Mouse (Mus musculus): Measurements from ENCODE around the gene Gh. TPM values are rescaled to one million over a fixed set of nuclear protein-coding genes. Genes with fewer than 3 reads are reported as not detected.

Gene Gh
- polyA plus RNA-seq, 1 experiment from 2014 or later = not detected

GRCm38 (mm10) chr11:106306758-106307157, 5.1 kb upstream of the Gh start:
- Histone ChIP-seq H3K9ac (replicated peaks) (no peak overlapping the region), H3K27ac (no peak overlapping the region), H3K9me3 (no peaks in the 10 kb centered on the region), H3K4me2 (replicated peaks) (no peak overlapping the region), H3K27me3 (no peaks in the 10 kb centered on the region), H3K4me3 (replicated peaks) (no peak overlapping the region), H3K36me3 (no peaks in the 10 kb centered on the region), H3K4me1 (replicated peaks) (no peaks in the 10 kb centered on the region)
- WGBS = 85% methylated on average over 9 of the region's 9 CpGs
- no peak for ATAC-seq

- Histone ChIP-seq H3K9ac (replicated peaks) (no peak overlapping the region), H3K4me1 (replicated peaks) (no peaks in the 10 kb centered on the region), H3K4me3 (replicated peaks) (no peak overlapping the region), H3K4me2 (replicated peaks) (no peak overlapping the region), H3K9me3 (no peaks in the 10 kb centered on the region), H3K27me3 (no peaks in the 10 kb centered on the region), H3K27ac (no peak overlapping the region), H3K36me3 (no peaks in the 10 kb centered on the region)
- ATAC-seq = no peak
- WGBS = 91% methylated on average over 3 of the region's 3 CpGs
These were observed 4.4 kb upstream of the Gh start for GRCm38 (mm10) chr11:106306065-106306385.

DNA sequence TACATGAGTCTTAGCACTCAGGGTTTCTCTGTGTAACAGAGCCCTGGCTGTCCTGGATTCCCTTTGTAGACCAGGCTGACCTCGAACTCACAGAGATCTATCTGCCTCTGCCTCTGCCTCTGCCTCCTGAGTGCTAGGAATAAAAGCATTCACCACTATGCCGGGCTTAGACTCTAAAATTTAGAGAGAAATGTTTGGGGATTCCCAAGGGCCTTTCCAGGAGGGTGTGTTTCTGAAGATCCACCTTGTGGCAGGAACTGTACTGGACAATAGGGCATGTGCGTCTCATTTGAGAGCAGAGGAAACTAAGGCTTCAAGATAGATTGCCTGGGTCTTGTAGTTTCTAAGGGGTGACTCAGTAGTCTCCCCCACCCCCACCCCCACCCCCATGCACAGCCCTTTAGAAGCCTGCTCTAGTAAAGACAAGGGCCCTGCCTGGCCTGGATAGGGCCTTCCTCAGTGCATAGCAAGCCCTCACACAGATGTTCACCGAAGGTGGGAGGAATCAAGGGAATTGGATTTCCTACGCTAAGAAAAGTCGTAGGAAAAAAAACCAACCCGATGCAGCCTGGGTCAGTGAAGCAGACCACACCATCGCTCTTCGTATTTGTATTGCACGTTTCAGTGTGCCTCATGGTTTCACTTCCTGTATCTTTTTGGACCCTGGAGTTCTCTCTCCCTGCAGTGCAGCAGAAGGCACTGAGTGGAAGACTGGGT, 3.8 kb upstream of the Gh start:
- no peaks in the 10 kb centered on the region for H3K27me3 ChIP-seq
- H3K9me3 ChIP-seq = no peaks in the 10 kb centered on the region
- H3K36me3 ChIP-seq = no peaks in the 10 kb centered on the region
- 84% methylated on average over 10 of the region's 10 CpGs for WGBS
- no peak for ATAC-seq
- H3K4me2 ChIP-seq (replicated peaks) = no peak overlapping the region
- no peak overlapping the region for H3K4me3 ChIP-seq (replicated peaks)
- no peak overlapping the region for H3K27ac ChIP-seq
- no peaks in the 10 kb centered on the region for H3K4me1 ChIP-seq (replicated peaks)
- no peak overlapping the region for H3K9ac ChIP-seq (replicated peaks)

DNA sequence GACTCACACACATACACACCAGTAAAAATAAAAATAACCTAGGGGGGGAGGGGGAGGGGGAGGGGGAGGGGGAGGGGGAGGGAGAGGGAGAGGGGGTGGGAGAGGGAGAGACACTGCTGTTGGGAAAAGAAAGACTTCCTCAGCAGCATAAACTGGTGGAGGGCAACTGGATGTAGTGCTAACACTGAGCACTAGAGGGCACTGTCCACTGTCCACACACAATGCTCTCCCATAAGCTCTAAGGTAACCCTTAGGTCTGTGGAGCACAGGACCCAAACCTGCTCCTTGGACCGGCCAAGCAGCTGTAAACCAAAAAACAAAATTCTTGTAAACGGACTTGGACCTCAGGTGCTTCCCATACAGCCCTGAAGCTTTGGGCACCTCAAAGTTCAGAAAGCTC, 969 bp upstream of the Gh start:
- H3K27ac ChIP-seq = no peak overlapping the region
- no peak for ATAC-seq
- no peaks in the 10 kb centered on the region for H3K9me3 ChIP-seq
- no peak overlapping the region for H3K4me2 ChIP-seq (replicated peaks)
- no peak overlapping the region for H3K4me3 ChIP-seq (replicated peaks)
- H3K36me3 ChIP-seq = no peaks in the 10 kb centered on the region
- WGBS = 16% methylated on average over 2 of the region's 2 CpGs
- H3K4me1 ChIP-seq (replicated peaks) = no peaks in the 10 kb centered on the region
- H3K9ac ChIP-seq (replicated peaks) = no peak overlapping the region
- H3K27me3 ChIP-seq = no peaks in the 10 kb centered on the region

DNA sequence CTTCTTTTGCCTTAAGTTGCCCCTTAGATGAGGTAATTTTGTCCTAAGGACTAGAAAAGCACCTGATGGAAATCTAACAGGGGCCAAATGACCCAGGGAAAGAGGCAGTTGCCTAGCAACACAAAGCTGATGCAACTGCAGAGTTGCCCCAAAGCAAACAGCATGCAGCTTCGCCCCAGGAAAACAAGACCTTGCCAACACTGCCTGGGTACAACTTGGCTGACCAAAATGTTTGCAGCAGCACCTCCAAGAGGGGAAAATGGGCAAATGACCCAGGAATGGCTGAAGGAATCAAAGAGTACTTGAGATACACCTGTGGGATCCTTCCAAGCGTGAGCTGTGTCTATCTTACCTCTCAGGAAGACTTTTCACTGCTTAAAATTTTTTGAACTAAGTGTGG, 9.8 kb downstream of the Gh start:
- no peaks in the 10 kb centered on the region for H3K4me1 ChIP-seq (replicated peaks)
- ATAC-seq = no peak
- H3K36me3 ChIP-seq = no peaks in the 10 kb centered on the region
- H3K4me2 ChIP-seq (replicated peaks) = no peak overlapping the region
- H3K27ac ChIP-seq = no peak overlapping the region
- H3K9ac ChIP-seq (replicated peaks) = no peak overlapping the region
- WGBS = 89% methylated on average over 2 of the region's 2 CpGs
- no peak overlapping the region for H3K4me3 ChIP-seq (replicated peaks)
- no peaks in the 10 kb centered on the region for H3K27me3 ChIP-seq
- no peaks in the 10 kb centered on the region for H3K9me3 ChIP-seq

DNA sequence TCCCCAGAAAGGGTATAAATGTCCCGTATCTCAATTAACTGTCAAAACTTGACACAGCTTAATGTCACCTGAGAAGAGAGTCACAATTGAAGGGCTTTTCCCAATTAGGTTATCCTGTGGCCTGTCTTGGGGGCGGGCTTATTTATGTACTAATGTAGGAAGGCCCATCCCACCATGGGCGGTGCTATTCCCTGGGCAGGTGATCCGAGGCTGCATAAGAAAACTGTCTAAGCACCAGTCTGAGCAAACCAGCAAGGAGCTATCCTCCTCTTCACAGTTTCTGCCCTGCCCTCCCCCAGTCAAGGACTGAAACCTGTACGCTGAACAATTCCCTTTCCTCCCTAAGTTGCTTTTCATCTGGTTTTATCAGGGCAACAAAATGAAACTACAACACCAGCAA, 11.3 kb downstream of the Gh start:
- Histone ChIP-seq H3K9me3 (no peaks in the 10 kb centered on the region), H3K4me3 (replicated peaks) (no peak overlapping the region), H3K36me3 (no peaks in the 10 kb centered on the region), H3K9ac (replicated peaks) (no peak overlapping the region), H3K4me2 (replicated peaks) (no peak overlapping the region), H3K4me1 (replicated peaks) (no peaks in the 10 kb centered on the region), H3K27me3 (no peaks in the 10 kb centered on the region), H3K27ac (no peak overlapping the region)
- no peak for ATAC-seq
- 95% methylated on average over 5 of the region's 5 CpGs for WGBS

DNA sequence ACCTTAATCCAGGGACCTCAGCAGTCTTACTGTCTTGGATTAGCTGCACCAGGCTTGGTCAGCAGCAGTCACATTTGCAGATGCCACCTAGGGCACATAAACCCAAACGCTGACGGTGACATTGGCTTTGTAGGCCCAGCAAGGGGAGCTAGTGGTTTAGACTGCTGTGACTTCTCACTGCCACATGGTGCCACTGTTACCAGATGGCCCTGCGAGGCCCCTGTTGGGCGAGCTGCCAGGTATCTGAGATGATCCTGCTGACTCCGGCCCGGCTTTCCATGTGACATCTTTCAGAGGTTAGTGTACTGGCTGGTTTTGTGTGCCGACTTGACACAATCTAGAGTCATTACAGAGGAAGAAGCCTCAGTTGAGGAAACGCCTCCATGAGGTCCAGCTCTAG, 12.3 kb downstream of the Gh start:
- Histone ChIP-seq H3K4me2 (replicated peaks) (no peak overlapping the region), H3K9ac (replicated peaks) (no peak overlapping the region), H3K9me3 (no peaks in the 10 kb centered on the region), H3K4me1 (replicated peaks) (no peaks in the 10 kb centered on the region), H3K4me3 (replicated peaks) (no peak overlapping the region), H3K27ac (no peak overlapping the region), H3K36me3 (no peaks in the 10 kb centered on the region), H3K27me3 (no peaks in the 10 kb centered on the region)
- no peak for ATAC-seq
- 64% methylated on average over 8 of the region's 8 CpGs for WGBS

DNA sequence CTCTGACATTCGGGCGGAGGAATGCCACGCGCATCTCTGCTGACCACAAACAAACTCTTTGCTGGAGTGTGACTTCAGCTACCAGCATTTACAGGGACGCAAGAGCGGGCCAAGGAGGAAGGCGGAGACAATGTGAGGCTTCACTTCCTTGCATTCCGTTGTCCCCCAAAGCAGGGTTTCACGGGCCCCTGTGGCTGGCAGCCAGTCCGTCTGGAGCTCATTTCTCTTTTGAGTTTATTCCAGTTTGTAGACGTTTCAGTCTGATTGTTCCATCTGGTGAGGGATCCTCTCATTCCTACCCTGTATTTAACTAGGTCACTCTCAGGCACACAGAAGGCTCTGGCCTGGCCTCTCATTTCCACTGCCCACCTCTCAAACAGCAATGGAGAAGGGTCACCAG, 14.7 kb downstream of the Gh start:
- H3K36me3 ChIP-seq = no peaks in the 10 kb centered on the region
- no peaks in the 10 kb centered on the region for H3K4me1 ChIP-seq (replicated peaks)
- ATAC-seq = no peak
- H3K9ac ChIP-seq (replicated peaks) = no peak overlapping the region
- H3K4me2 ChIP-seq (replicated peaks) = no peak overlapping the region
- no peak overlapping the region for H3K4me3 ChIP-seq (replicated peaks)
- H3K27me3 ChIP-seq = no peaks in the 10 kb centered on the region
- H3K9me3 ChIP-seq = no peaks in the 10 kb centered on the region
- WGBS = 73% methylated on average over 11 of the region's 11 CpGs
- H3K27ac ChIP-seq = no peak overlapping the region

- H3K9me3 ChIP-seq = no peaks in the 10 kb centered on the region
- no peaks in the 10 kb centered on the region for H3K36me3 ChIP-seq
- no peak overlapping the region for H3K27ac ChIP-seq
- no peak overlapping the region for H3K4me2 ChIP-seq (replicated peaks)
- H3K4me1 ChIP-seq (replicated peaks) = no peaks in the 10 kb centered on the region
- no peak overlapping the region for H3K4me3 ChIP-seq (replicated peaks)
- H3K27me3 ChIP-seq = no peaks in the 10 kb centered on the region
- no peak for ATAC-seq
- 87% methylated on average over 7 of the region's 7 CpGs for WGBS
- no peak overlapping the region for H3K9ac ChIP-seq (replicated peaks)
These were observed 15.5 kb downstream of the Gh start for GRCm38 (mm10) chr11:106286206-106286605.

- WGBS = 75% methylated on average over 8 of the region's 8 CpGs
- Histone ChIP-seq H3K9me3 (no peaks in the 10 kb centered on the region), H3K4me2 (replicated peaks) (no peak overlapping the region), H3K4me3 (replicated peaks) (no peak overlapping the region), H3K27me3 (no peaks in the 10 kb centered on the region), H3K27ac (no peak overlapping the region), H3K4me1 (replicated peaks) (no peaks in the 10 kb centered on the region), H3K9ac (replicated peaks) (no peak overlapping the region), H3K36me3 (no peaks in the 10 kb centered on the region)
- ATAC-seq = no peak
These were observed 17.5 kb downstream of the Gh start for GRCm38 (mm10) chr11:106284126-106284525.

GRCm38 (mm10) chr11:106283371-106283770, 18.3 kb downstream of the Gh start:
- Histone ChIP-seq H3K27me3 (no peaks in the 10 kb centered on the region), H3K9me3 (no peaks in the 10 kb centered on the region), H3K27ac (no peak overlapping the region), H3K36me3 (no peaks in the 10 kb centered on the region), H3K4me3 (replicated peaks) (no peak overlapping the region), H3K9ac (replicated peaks) (no peak overlapping the region), H3K4me1 (replicated peaks) (no peaks in the 10 kb centered on the region), H3K4me2 (replicated peaks) (no peak overlapping the region)
- WGBS = 88% methylated on average over 4 of the region's 4 CpGs
- no peak for ATAC-seq

DNA sequence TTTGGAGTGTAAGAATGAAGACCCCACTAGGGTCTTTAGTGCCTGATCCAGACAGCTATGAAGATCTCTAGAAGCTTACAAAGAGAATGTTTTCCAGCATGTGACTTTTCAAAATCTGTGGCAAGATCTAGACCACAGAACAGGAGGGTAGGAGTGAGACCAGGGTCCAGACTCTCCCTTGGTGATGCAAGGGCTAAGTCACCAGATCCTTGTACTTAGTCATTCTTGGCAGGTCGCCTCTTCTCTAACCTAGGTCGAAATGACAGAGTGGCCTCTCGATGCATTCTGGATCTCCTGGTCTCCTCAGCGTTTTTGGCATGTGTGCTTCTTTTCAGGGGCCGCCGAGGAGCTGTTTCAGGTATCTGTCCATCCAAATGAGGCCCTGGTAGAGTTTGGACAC, 19.2 kb downstream of the Gh start:
- Histone ChIP-seq H3K9me3 (no peaks in the 10 kb centered on the region), H3K4me3 (replicated peaks) (no peak overlapping the region), H3K36me3 (no peaks in the 10 kb centered on the region), H3K4me2 (replicated peaks) (no peak overlapping the region), H3K4me1 (replicated peaks) (no peaks in the 10 kb centered on the region), H3K9ac (replicated peaks) (no peak overlapping the region), H3K27me3 (0 out of 2 replicates have a peak, but pooled peaks cover 7% of the 10 kb centered on the region), H3K27ac (no peak overlapping the region)
- WGBS = 87% methylated on average over 6 of the region's 6 CpGs
- no peak for ATAC-seq

DNA sequence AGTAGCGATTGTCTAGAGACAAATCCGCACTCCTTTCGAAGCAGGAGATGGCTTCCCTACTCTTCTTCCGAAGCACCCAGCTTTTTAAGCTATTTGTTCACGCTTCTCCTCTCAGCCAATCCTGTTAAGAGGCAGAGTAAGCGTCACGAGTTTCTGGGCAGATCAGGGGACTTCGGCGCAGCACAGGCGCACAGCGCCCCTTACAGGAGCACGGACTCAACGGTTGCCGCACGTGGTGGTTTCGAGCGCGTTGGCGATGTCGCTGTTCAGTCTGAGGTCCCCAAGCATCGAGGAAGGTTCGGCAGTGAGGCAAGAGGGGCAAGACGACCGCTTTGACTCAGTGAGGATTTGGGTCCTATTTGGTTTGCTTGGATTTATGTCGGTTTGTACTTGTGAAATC, 25.2 kb downstream of the Gh start, which contains the start of gene Tcam1:
Gene Tcam1, plus strand, starts transcription at position 219 of the 400 bp plus-strand sequence.
- H3K36me3 ChIP-seq = no peaks in the 10 kb centered on the region
- H3K4me3 ChIP-seq (replicated peaks) = 0 out of 2 replicates have a peak within 1 kb of the TSS, but pooled peaks have one; percentile 12
- 9% methylated on average over 25 of the region's 25 CpGs for WGBS
- peaks cover 20% of the 10 kb centered on the region for H3K4me1 ChIP-seq (replicated peaks)
- peak; percentile 57 for ATAC-seq
- peak within 1 kb of the TSS; percentile 45 for H3K4me2 ChIP-seq (replicated peaks)
- H3K27me3 ChIP-seq = 0 out of 2 replicates have a peak, but pooled peaks cover 8% of the 10 kb centered on the region
- no peaks in the 10 kb centered on the region for H3K9me3 ChIP-seq
- H3K9ac ChIP-seq (replicated peaks) = no peak within 1 kb of the TSS
- H3K27ac ChIP-seq = no peak within 1 kb of the TSS
